Mouse (Mus musculus): ENCODE measurements around the gene Cd151. TPM values are rescaled to one million over a fixed set of nuclear protein-coding genes. Genes with fewer than 3 reads are reported as not detected.
A peak's percentile ranks its signal among the peaks of the same experiment; 100 is the strongest.

The Cd151 gene
- total RNA-seq, 2 experiments from 2014 or later, result 67.7 to 87.4 TPM

DNA sequence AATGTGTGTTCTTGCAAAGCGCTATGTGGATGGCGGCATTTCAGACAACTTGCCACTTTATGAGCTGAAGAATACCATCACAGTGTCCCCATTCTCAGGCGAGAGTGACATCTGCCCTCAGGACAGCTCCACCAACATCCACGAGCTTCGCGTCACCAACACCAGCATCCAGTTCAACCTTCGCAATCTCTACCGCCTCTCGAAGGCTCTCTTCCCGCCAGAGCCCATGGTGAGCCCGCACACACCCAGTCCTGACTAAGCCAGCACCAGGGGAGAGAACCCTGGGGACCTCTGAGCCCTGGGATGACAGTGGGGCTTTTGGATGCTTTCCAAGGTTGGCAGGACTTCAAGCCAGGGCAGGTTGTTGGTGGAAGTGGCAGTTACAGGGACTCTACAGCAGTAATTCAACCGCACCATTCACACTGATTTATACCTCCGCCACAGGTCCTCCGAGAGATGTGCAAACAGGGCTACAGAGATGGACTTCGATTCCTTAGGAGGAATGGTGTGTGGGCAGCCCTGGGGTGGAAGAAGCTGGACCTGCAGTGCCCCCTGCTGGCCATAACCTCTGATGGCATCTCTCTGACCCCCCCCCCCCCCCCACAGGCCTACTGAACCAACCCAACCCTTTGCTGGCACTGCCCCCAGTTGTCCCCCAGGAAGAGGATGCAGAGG is 9.1 kb upstream of the Cd151 start:
- DNase-seq, result no peak

DNA sequence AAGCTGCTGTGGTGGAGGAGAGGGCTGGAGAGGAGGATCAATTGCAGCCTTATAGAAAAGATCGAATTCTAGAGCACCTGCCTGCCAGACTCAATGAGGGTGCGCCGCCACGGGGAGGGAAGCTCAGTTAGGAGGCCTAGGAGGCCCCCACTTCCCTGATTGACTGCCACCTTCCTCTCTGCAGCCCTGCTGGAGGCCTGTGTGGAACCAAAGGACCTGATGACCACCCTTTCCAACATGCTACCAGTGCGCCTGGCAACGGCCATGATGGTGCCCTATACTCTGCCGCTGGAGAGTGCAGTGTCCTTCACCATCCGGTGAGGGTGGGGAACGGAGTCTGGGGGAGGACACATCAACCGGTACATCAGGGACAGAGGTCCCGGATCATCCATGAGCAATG is 8.5 kb upstream of the Cd151 start:
- no peak for DNase-seq

DNA sequence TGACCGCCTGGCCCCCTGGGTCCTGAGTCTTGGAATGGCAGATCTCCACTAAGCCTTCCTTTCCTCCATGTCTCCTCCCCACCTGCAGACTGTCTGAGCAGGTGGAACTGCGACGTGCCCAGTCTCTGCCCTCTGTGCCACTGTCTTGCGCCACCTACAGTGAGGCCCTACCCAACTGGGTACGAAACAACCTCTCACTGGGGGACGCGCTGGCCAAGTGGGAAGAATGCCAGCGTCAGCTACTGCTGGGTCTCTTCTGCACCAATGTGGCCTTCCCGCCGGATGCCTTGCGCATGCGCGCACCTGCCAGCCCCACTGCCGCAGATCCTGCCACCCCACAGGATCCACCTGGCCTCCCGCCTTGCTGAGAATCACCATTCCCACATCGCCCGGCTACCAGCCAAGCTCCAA is 7.9 kb upstream of the Cd151 start:
- DNase-seq, result no peak

DNA sequence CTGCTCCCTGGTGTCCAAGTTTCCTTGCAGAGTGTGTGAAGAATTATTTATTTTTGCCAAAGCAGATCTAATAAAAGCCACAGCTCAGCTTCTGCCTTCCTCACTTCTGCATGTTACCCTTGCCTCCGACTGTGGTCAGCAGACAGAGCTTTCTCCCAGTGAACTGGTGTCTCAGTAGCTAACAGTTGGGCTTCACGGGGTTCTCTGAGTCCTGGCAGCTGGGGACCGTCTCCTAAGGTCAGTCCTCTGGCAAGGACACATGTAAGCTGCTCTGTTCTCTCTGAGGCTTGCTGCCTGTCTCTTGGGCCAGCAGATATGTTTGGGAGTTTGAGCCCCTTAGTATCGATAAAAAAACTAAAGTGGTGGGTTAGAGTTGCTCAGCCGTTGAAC is 7.2 kb upstream of the Cd151 start:
- DNase-seq, result no peak

DNA sequence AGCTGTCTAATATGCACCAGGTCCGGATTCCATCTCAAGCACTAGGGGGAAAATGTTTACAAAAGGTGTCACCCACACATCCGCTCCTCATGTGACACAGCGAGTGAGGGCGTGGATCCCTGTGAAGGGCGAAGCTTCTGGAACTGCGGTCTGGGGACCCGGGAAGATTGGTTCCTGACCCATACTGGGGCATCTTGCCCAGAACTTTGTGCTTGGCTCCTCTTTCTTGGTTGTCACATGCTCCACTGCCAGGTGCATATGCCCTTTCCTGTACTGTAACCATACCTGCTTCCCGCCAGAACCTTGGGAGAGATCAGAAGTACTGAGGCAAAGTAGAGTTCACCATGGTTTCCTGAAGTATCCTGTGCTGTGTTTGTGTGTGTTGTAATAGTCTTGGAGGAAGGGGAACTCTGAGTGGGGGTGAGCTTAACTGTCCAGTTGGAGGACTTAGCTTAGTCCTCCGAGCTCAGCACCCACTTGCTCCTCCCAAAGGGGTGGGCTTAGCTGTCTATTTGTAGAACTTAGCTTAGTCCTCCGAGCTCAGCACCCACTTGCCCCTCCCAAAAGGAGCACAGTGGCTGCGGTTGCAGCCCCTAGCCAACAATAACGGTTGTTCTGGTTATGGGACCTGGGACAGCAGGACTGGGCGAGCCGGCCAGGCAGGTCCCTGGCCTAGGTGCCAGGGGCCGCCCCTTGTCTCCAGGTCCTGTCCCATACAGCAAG is 6.6 kb upstream of the Cd151 start, which contains the start of gene Cracr2b:
Cracr2b (plus strand) TSS at position 704 of the 723 bp plus-strand sequence.
- no peak for DNase-seq

DNA sequence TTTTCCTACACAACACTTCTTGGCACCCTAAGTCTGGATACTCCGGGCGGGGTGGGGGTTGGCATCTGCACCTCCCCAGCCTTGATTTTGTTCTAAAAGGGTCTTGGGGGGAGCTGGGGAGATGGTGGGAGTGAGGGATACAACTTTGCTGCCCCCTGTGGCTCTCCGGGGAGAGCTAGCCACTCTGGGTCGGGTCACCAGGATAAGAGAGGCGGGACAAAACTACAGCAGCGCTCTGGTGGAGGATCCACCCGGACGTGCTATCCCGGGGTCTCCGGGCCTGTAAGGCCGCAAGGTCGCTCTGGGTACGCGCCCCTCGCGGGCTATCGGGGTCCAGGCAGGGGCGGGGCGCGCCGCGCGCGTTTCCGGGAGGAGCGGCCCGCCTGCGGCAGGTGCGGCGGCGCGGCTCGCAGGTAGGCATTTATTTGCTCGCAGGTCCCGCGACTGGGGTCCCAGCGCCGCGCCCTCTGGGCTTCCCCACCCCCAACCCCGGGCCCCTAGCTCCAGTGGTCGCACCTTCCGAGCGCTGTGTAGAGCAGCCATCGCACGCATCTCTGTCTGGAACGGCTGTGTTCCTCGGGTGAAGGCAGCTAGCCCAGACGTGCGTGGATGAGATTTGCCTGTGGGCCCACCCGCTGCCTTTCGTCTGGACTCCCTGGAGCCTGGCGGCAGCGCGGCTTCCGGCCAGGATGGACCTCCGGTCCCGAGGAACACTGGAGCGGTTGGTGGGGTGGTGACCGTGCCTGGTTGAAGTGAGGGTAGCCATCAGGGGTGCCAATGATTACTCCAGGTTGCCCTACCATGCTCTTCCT is 5.5 kb upstream of the Cd151 start:
- no peak for DNase-seq

DNA sequence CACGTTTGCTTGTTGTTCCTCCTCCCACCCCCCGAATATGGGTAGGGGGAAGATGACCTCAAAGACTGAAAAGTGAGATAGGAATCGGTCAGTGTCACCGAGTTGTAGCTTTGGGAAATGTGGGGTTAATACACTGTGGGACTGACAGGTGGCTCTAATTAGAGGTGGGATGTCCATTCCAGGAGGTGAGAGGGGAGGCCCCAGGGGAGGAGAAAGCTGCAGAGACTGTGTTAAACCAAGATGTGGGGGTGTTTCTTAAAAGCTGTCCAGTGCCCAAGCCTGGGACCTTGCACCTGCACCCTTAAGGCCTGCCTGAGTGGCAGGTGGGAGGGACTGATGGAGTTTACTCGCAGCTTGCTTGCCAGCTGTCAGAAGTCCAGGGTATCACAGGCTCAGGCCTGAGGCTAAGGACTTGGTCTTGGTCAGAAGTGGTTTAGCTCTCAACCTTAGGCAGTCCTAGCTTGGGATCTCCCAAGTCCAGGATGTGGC is 4.8 kb upstream of the Cd151 start:
- no peak for DNase-seq

DNA sequence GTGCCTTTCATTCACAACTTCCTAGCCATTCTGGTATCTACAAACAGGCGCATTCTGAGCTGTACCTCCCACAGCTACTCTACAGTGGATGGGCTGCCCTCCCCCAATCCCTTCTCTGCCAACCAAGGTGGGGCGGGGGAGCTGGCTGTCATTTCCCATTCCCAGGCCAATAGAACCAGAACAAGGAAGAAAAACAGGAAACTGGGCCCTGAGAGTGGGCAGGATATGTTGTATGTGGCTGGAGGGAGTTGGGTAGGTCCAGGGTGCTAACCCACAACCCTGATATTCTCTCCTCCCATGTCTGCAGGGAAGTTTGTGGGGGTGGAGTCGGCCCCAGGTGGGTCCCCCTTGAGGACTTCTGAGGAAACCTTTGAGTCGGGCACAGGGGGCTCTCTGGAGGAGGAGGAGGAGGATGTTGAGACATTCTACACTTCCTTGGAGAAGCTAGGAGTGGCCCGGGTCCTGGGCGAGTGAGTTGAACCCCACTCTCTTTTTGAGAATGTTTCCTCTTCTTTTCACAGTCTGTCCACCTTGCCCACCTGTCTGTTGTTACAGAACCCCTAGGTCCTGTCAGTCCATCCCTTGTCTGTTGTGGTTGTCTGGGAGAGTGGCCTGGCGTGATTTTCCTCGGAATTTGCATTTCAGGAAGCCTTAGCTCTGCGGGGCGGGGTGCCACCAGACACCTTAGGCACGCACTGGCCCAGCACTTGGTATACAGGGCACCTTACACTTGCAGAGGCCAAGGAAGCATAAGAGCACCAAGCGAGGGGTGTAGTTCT is 3.2 kb upstream of the Cd151 start:
- peak; percentile 74 for DNase-seq

DNA sequence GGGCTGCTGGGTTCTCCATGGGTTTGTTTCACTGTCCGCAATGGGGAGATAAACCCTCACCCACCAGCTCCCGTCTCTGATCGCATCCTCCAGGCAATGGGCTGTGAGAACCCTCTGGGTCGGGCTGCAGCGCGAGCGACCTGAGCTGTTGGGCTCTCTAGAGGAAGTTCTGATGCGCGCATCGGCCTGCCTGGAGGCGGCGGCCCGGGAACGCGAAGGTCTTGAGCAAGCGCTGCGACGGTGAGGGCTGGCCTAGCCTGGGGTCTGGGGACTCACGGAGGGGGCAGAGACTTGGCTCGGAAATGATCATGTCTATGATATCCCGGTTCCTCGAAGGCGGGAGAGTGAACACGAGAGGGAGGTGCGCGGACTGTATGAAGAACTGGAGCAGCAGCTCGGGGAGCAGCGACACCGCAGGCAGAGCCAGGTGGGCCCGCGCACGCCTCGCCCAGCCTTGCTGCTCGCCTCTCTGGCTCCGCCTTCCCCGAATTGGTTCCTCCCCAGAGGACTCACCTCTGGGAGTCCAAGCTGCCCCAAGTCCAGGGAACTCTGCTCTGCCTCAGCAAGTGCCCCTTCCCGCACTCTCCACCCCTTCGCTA is 2.5 kb upstream of the Cd151 start:
- DNase-seq, result no peak

DNA sequence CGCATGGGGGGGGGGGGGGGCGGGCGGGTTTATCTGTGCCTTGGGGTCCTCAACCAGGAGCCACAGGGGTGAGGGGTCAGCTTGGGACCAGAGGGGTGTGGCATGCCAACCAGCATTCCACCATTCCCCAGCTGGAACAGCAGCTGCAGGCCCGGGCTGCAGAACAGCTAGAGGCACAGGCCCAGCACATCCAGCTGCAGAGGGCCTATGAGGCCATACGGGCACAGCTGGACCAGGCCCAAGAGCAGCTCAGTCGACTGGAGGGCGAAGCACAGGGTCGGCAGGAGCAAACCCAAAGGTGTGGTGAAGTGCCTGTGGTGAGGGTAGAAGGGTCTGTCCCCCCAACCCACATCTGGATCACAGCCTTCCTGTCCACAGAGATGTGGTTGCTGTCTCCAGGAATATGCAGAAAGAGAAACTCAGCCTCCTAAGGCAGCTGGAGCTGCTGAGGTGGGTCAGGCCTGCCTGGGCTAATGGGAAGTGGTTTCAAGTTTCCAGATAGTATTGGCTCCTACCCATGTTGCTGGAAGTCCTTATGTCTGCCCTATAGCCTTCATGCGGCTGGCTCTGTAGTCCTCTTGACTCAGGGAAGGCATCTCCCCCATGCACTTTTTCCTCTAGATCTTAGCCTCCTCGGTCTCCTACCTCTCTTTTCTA is 1.7 kb upstream of the Cd151 start:
- no peak for DNase-seq

DNA sequence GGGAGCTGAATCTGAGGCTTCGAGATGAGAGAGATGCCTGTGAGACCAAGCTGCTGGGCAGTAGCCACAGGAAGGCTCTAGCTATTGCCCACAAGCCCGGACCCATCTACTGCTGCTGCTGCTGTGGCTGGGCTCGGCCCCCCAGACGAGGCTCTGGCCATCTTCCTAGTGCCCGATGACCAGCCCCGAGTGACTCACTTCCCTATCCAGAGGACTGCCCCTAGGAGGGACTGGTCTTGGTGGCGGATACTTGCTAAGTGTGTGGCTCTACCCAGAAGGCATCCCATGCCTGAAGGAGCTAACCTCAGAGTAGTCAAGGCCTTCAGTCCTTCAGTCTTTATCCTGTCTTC is 1.2 kb upstream of the Cd151 start:
- peak; percentile 51 for DNase-seq

DNA sequence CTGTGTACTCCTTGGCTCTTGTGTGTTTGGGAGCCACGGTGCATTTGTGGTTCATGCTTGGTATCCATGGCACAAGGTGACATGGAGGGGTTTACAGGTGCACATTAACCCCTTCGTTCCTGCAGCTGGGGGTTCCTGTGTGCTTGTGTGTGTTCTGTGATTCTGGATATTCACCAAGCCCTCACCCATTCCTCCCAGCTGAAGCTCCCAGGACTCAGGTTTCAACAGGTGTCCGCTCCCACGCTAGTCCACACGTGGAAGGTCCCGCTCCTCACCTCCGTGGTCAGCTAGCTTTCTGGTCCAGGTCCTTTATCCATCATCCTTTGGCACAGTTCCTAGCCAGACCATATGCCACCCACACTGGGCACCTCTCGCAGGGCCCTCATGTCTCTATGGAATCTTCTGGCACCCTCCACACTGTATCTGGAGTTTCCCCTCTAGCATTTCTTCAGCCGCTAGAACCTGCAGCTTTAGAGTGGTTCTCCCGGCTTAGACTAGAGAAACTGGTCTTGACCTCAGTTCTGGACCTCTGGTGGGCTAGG is 514 bp upstream of the Cd151 start:
- DNase-seq, result no peak

DNA sequence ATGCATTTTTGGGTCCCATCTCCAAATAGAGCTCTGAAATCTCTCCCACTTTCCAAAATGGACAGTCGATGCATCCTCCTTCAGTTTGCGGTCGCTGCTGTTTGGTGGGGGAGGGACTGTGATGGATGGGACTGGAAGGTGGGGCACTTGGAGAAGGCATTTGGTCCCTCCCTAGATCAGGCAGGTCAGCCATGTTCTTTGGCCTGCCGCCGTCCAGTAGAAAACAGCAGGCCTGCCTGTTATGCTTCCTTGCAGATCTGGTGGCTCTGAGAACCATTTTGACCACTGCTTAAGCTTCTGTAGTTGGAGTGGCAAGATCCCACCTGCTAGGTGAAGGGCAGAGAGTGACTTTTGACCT is 951 bp downstream of the Cd151 start:
- no peak for DNase-seq

DNA sequence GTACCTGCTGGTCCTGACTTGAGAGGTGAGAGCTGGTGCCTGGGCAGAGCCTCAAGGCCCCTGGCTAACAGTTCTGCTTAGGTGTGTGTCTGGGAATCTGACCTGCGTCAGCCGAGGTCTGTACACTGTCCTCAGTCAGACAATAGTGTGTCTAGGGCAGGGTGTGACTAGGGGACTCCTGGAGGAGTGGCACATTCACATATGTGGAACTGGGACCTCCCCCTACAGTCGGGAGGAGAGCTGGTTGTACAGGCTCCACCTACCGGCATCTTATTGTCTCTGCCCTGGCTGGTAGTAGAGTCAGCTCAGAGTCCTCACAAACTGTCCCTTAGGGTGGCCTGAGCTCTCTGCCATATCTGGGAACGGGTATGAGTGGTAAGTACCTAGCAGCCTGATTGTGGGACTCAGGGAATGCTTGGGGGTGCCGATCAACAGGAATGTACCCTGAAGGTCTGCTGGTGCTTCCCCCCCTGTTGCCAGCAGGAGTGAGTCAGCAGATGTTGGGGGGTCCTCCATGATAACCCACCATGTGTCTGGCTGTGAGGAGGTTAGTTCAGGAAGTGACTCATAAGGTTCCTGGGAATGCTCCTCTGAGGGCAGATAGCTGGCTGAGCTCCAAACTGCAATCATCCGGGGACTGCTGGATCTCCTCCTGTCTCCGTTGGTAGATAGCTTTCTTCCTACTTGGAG is 1.5 kb downstream of the Cd151 start:
- DNase-seq, result no peak

DNA sequence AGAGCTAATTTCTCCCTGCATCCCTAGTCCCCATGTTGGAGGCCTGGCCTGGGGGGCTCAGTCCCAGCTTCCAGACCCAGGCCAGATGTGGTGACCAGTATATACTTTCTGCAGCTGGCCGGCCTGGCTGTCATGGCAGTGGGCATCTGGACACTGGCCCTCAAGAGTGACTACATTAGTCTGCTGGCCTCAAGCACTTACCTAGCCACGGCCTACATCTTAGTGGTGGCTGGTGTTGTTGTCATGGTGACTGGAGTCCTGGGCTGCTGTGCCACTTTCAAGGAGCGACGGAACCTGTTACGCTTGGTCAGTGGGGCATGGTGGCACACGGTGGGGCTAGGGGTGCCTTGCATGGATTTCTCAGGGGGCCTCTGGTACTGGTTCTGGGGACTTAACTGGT is 2.2 kb downstream of the Cd151 start:
- DNase-seq, result no peak

DNA sequence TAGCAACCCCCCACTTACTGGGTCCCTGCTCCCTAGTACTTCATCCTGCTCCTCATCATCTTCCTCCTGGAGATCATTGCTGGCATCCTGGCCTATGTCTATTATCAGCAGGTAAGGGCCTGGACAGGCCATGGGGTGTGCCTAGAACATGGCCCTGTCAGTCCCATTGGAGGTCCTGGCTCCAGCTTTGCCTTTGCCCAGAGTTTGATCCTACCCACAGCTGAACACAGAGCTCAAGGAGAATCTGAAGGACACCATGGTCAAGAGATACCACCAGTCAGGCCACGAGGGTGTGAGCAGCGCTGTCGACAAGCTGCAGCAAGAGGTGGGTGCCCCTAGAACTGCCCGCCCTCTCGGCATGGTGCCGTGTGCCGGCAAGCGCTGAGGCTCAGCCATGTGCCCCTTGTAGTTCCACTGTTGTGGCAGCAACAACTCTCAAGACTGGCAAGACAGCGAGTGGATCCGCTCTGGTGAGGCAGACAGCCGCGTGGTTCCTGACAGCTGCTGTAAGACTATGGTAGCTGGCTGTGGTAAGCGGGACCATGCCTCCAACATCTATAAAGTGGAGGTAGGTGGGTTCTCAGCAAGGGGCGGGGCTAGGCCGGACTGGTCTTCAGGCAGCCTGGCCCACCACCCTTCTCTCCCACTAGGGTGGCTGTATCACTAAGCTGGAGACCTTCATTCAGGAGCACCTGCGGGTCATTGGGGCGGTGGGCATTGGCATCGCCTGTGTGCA is 2.9 kb downstream of the Cd151 start:
- DNase-seq, result no peak

DNA sequence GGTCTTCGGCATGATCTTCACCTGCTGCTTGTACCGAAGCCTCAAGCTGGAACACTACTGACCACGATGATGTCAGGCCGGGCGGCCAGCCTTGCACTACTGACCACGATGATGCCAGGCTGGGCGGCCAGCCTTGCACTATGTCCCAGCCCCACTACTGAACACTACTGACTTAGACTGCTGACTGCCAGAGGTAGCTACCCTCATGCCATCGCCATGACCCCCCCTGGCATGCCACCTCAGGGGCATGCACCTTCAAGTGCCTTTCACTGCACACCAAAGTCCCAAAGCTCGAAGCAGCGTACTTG is 3.4 kb downstream of the Cd151 start:
- DNase-seq, result no peak

DNA sequence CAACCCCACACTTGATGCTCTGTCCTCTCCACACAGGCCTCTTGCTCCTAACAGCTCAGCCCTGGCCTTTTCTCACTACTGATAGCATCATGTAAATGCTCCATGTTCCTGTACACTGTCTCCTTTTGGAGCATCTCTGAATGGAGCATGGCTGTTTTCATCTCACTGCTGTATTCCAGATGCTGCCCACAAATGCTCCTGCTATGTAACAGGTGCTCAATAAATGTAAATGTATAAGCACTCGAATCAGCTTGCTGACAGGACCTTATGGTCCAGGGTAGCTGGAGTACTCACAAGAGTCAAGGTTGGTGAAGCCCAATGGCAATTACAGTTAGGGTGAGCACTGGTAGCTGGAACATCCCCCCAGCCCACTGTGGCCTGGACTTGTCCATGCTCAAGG is 4.0 kb downstream of the Cd151 start:
- no peak for DNase-seq

DNA sequence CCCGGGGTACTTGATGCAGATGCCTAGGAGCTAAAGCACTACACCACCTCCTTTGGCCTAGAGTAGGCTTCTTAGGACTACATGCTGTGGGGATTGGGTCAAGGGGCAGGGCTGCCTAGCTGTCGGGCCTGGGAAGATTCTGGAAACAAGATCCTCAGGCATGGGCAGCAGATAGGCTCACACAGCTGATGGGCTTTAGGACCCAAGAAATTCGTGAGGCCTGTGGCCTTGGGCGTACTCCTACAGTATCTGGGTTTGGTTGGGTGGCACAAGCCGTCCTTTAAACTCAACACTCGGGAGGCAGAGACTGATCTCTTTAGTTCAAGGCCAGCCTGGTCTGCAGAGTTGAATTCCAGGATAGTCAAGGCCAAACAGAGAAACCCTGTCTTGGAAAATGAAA is 5.0 kb downstream of the Cd151 start:
- DNase-seq, result no peak

DNA sequence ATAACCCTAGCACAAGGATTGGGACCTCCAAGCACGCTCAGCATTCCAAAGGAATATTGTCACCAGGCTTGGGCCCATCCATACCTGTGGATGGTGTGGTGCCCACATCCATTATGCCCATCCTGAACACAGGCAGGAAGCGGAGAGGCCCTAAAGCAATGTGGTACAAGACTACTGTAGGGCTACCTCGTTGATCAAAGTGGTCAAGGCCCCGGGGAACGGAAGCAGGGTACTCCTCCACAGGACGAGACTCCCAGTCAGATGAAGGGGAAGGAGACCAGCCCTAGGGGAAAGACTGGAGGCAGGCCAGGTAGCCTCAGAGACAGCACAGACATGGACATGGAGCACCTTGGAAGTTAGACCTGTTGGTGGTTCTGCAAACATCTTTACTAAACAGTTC is 5.6 kb downstream of the Cd151 start:
- DNase-seq, result no peak

All from gastrocnemius, postnatal 25 days (tissue).